Mouse (Mus musculus) lung, postnatal 0 days (tissue): ENCODE measurements around the gene A230050P20Rik. TPM values are rescaled to one million over a fixed set of nuclear protein-coding genes. Genes with fewer than 3 reads are reported as not detected.

Source experiments
- ATAC-seq: fragments of 200-750 bp; cut with Nextera tagmentation; 2 replicates; pipeline ENCODE4 v1.8.0; 2017; ENCODE audit warnings: moderate library complexity
- DNase-seq: peaks from one replicate; pipeline ENCODE4 v3.0.0-alpha.2; 2016; ENCODE audit warnings: low spot score
- H3K27ac ChIP-seq: fragments of 300-500 bp; sonication (generic); 2 replicates; pipeline ENCODE4 v1.5.1; 2014; ENCODE audit warnings: antibody characterized with exemption, mild to moderate bottlenecking, low read length, mixed read lengths
- H3K27me3 ChIP-seq: fragments of 300-500 bp; sonication (generic); replicated peaks from 2 replicates; pipeline ENCODE4 v1.6.1; 2014; ENCODE audit warnings: low read length, mixed read lengths; ENCODE audit not compliant: insufficient read depth
- H3K36me3 ChIP-seq: fragments of 300-500 bp; sonication (generic); 2 replicates; pipeline ENCODE4 v1.6.1; 2014; ENCODE audit warnings: low read length, mixed read lengths; ENCODE audit not compliant: insufficient read depth
- H3K4me1 ChIP-seq: fragments of 300-500 bp; sonication (generic); 2 replicates; pipeline ENCODE4 v1.6.1; 2014; ENCODE audit warnings: antibody characterized with exemption, low read depth, low read length, mixed read lengths; ENCODE audit not compliant: insufficient read depth
- H3K4me2 ChIP-seq: fragments of 300-500 bp; sonication (generic); replicated peaks from 2 replicates; pipeline ENCODE4 v1.6.1; 2014; ENCODE audit warnings: low read depth, mild to moderate bottlenecking, low read length, moderate library complexity, mixed read lengths
- H3K4me3 ChIP-seq: fragments of 300-500 bp; sonication (generic); 2 replicates; pipeline ENCODE4 v1.5.1; 2014; ENCODE audit warnings: low read depth, low read length
- H3K9ac ChIP-seq: fragments of 300-500 bp; sonication (generic); replicated peaks from 2 replicates; pipeline ENCODE4 v1.6.1; 2014; ENCODE audit warnings: low read depth, mild to moderate bottlenecking
- H3K9me3 ChIP-seq: fragments of 300-500 bp; sonication (generic); 2 replicates; pipeline ENCODE4 v1.6.1; 2016; ENCODE audit warnings: low read length, mixed read lengths
- CTCF ChIP-seq: IDR thresholded peaks from 2 replicates; pipeline ENCODE4 v1.5.1; 2016; ENCODE audit warnings: antibody characterized with exemption, mild to moderate bottlenecking
- EP300 ChIP-seq: IDR thresholded peaks from 2 replicates; pipeline ENCODE4 v1.6.1; 2016; ENCODE audit warnings: antibody characterized with exemption, mild to moderate bottlenecking, control low read depth
- WGBS: fragments of 180-500 bp; shearing (Covaris S2); extraction: QIAGEN DNeasy Blood & Tissue Kit; methylation state at CpG from one replicate; pipeline ENCODE4 v1.1.7; 2014; 5-methylcytosine and 5-hydroxymethylcytosine counted together
- microRNA-seq: library from miRNA; unstranded; fragments of <30 nt; microRNA quantifications from one replicate; pipeline ENCODE4, GENCODE M21; 2016
- polyA plus RNA-seq: library from polyadenylated mRNA; unstranded; fragments of >200 nt; fragmentation: Nextera tagmentation; extraction: Ambion mirVana; gene quantifications from 2 replicates; pipeline ENCODE4 v1.2.1, GENCODE M21; 2015

A230050P20Rik gene
- polyA plus RNA-seq, 1 experiment from 2014 or later = 9.3 TPM

DNA sequence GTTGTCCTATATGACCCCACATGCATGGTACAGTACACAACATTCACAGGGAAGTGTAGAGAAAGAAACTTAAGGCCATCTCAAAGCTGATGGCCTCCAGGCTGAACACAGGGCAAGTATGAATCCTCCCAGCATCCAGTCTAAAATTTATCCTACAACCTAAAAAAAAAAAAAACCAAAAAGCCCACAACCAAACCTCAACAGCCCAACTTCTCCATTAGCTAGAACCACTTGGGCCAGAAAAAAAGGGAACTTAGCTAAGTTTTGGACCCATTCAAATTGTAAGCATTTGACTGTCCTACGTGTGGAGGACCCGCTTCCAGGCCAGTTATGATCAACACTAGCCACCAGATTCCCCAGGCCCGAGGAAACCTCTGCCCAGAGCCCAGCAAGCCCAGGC, 54.8 kb downstream of the A230050P20Rik start:
- Histone ChIP-seq H3K4me1 (no peaks in the 10 kb centered on the region), H3K9ac (no peak overlapping the region), H3K27me3 (no peaks in the 10 kb centered on the region), H3K36me3 (peaks cover 50% of the 10 kb centered on the region), H3K4me3 (no peak overlapping the region), H3K9me3 (no peaks in the 10 kb centered on the region), H3K27ac (no peak overlapping the region), H3K4me2 (no peak overlapping the region)
- WGBS = 89% methylated on average over 3 of the region's 3 CpGs
- ATAC-seq (no peak), DNase-seq (no peak)
- TF ChIP-seq EP300 = no peak
- no peak for TF ChIP-seq CTCF

Small RNA genes within 50 kb of the gene (microRNA-seq; reads per million reads assigned to microRNA genes)
- gene Mir7081 = not detected

Other genes starting within 250 kb of the A230050P20Rik start
- 394 and 396 TPM in 2 replicates for gene Ubl5, start 225.8 kb upstream of the A230050P20Rik start, polyA plus RNA-seq
- gene Fbxl12, start 223.9 kb upstream of the A230050P20Rik start, polyA plus RNA-seq = 18.2 and 19.2 TPM in 2 replicates
- gene Pin1, start 216.5 kb upstream of the A230050P20Rik start, polyA plus RNA-seq = 30.1 and 32.9 TPM in 2 replicates
- 0.36 and 0.55 TPM in 2 replicates for gene Olfm2, start 122.3 kb upstream of the A230050P20Rik start, polyA plus RNA-seq
- gene Col5a3, start 53.6 kb upstream of the A230050P20Rik start, polyA plus RNA-seq = 0.44 and 0.56 TPM in 2 replicates
- not detected in 2 replicates for gene Rdh8, start 50.1 kb upstream of the A230050P20Rik start, polyA plus RNA-seq
- gene Angptl6, start 11.1 kb downstream of the A230050P20Rik start, polyA plus RNA-seq = 3.2 and 3.3 TPM in 2 replicates
- gene Ppan, start 19.5 kb downstream of the A230050P20Rik start, polyA plus RNA-seq = 20.9 and 22.1 TPM in 2 replicates
- gene Eif3g, start 30.0 kb downstream of the A230050P20Rik start, polyA plus RNA-seq = 174 and 177 TPM in 2 replicates
- gene Dnmt1, start 91.2 kb downstream of the A230050P20Rik start, polyA plus RNA-seq = 14.5 and 15.5 TPM in 2 replicates
- 60.8 and 62.3 TPM in 2 replicates for gene S1pr2, start 108.1 kb downstream of the A230050P20Rik start, polyA plus RNA-seq
- 112 and 125 TPM in 2 replicates for gene Mrpl4, start 134.1 kb downstream of the A230050P20Rik start, polyA plus RNA-seq
- 236 and 352 TPM in 2 replicates for gene Icam1, start 147.3 kb downstream of the A230050P20Rik start, polyA plus RNA-seq
- 3.3 and 3.8 TPM in 2 replicates for gene Icam4, start 160.7 kb downstream of the A230050P20Rik start, polyA plus RNA-seq
- 0.18 and 0.27 TPM in 2 replicates for gene Icam5, start 163.4 kb downstream of the A230050P20Rik start, polyA plus RNA-seq
- gene Zglp1, start 198.5 kb downstream of the A230050P20Rik start, polyA plus RNA-seq = 0.51 TPM in 1 of 2 replicates, not detected in the other
- 0.11 TPM in 1 of 2 replicates, not detected in the other for gene Gm49373, start 204.5 kb downstream of the A230050P20Rik start, polyA plus RNA-seq
- 36.7 and 40.9 TPM in 2 replicates for gene Fdx1l, start 205.0 kb downstream of the A230050P20Rik start, polyA plus RNA-seq
- 0.60 and 0.69 TPM in 2 replicates for gene Gm38431, start 223.4 kb downstream of the A230050P20Rik start, polyA plus RNA-seq
- 15.3 and 16.8 TPM in 2 replicates for gene Raver1, start 223.4 kb downstream of the A230050P20Rik start, polyA plus RNA-seq